Mouse (Mus musculus) cortical plate, adult 2 months (tissue): ENCODE data around the gene Olfr646.

Experiments
- CTCF ChIP-seq: fragments of 200-500 bp; IDR thresholded peaks from 2 replicates; pipeline ENCODE4 v1.5.1; 2011; ENCODE audit warnings: mild to moderate bottlenecking, control low read depth, low read length; ENCODE audit not compliant: insufficient read depth; ENCODE audit errors: extremely low read depth
- POLR2A ChIP-seq: fragments of 200-500 bp; IDR thresholded peaks from 2 replicates; pipeline ENCODE4 v1.6.1; 2011; ENCODE audit warnings: mild to moderate bottlenecking, low read length, control low read depth; ENCODE audit not compliant: insufficient read depth; ENCODE audit errors: extremely low read depth

GRCm38 (mm10) chr7:104150456-104150855 lies 45.8 kb downstream of the Olfr646 start, which contains the start of gene Ubqlnl:
- no peak for TF ChIP-seq CTCF
- TF ChIP-seq POLR2A = no peak
